Mouse (Mus musculus) cerebellum, adult 2 months (tissue): ENCODE results near the gene Gm7544.

Source experiments
- CTCF ChIP-seq: fragments of 200-500 bp; IDR thresholded peaks from 2 replicates; pipeline ENCODE4 v1.5.1; 2011; ENCODE audit warnings: low read depth, mild to moderate bottlenecking, control low read depth, low read length, moderate library complexity, borderline replicate concordance; ENCODE audit not compliant: insufficient read depth
- POLR2A ChIP-seq: fragments of 200-500 bp; IDR thresholded peaks from 2 replicates; pipeline ENCODE4 v1.6.1; 2011; ENCODE audit warnings: low read length, control low read depth, borderline replicate concordance; ENCODE audit not compliant: insufficient read depth

GRCm38 (mm10) chr1:82991062-82991461, 35.2 kb upstream of the Gm7544 start:
- TF ChIP-seq POLR2A = no peak
- no peak for TF ChIP-seq CTCF
